Mouse (Mus musculus): Measurements from ENCODE around the gene Osbpl3. TPM values are rescaled to one million over a fixed set of nuclear protein-coding genes. Genes with fewer than 3 reads are reported as not detected.
A peak's percentile ranks its signal among the peaks of the same experiment; 100 is the strongest.

Gene Osbpl3
- total RNA-seq, 2 experiments from 2014 or later = 35.0 to 40.1 TPM

DNA sequence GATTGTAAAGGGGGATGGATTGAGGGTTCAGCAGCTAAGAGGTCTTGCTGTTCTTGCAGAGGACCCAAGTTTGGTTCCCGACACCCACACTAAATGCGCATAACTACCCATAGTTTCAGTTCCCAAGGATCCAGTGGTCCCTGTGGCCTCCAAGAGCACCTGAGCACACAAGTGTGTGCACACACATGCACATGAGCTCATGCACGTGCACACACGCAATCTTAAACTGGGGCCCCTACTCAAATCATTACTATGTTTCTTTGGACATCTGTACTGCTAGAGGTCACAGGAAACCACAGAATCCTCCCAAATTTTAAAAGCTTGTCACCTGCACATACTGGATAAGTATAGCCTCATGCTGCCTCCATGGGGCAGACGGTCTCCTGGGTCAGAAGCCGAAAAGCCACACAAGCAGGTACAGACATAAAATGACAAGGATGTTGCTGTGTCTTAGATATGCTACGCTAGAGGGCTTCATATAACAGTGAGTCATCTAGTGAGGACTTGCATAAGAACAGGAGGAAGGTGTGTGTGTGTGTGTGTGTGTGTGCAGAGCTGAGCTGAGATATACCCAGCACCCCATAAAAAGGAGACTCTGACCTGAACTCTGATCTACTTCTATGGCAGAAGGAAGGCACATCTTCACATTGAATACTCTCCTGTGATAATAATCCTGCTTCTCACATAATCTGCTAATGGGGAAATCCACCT is 139.1 kb downstream of the Osbpl3 start:
- intact Hi-C loops (cut with DNase I) = no loop called here
- no peak for DNase-seq (ENCODE audit: low spot score in 2 of 2)

GRCm38 (mm10) chr6:50314406-50315071 is 141.5 kb downstream of the Osbpl3 start:
- intact Hi-C loops (cut with DNase I) = no loop called here
- DNase-seq (ENCODE audit: low spot score in 2 of 2) = peak; percentile 63 to 95

- peak; percentile 74 to 86 for DNase-seq (ENCODE audit: low spot score in 2 of 2)
- intact Hi-C loops (cut with DNase I) = loop anchor here (2.0 kb wide), 1 partner anchor 214 kb away; no protein-coding TSS in a partner anchor
Observed at GRCm38 (mm10) chr6:50312647-50313046, 143.4 kb downstream of the Osbpl3 start.

DNA sequence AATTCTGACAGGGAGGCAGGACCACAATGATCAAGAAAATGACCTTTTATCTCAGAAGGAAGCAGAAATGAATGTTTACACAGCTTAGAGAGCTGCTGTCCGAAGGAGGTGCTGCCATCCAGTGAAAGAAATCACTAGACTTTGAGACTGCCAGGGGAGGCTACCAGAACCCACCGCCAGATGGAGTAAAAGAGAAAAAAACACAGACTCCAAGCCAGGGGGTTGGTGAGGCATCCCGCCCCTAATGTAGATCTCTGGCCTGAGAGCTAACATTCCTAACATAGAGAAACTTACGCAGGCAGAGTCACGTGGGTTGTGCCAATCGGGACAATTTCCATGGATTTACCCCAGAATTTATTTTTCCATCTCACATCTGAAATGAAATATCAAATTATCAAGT is 147.0 kb downstream of the Osbpl3 start:
- peak in 1 of 2 experiments; percentile 65 for DNase-seq (ENCODE audit: low spot score in 2 of 2)

GRCm38 (mm10) chr6:50306625-50307024 is 149.4 kb downstream of the Osbpl3 start:
- intact Hi-C loops (cut with DNase I) = loop anchor here (2.0 kb wide), 1 partner anchor 230 kb away; no protein-coding TSS in a partner anchor

More for the DNA sequence above, 147.0 kb downstream of the Osbpl3 start:
- intact Hi-C loops (cut with DNase I) = no loop called here

GRCm38 (mm10) chr6:50304949-50305491 is 151.0 kb downstream of the Osbpl3 start:
- intact Hi-C loops (cut with DNase I) = no loop called here
- DNase-seq (ENCODE audit: low spot score in 2 of 2) = peak; percentile 80 to 87

More at GRCm38 (mm10) chr6:50306625-50307024, 149.4 kb downstream of the Osbpl3 start:
- DNase-seq (ENCODE audit: low spot score in 2 of 2) = no peak

DNA sequence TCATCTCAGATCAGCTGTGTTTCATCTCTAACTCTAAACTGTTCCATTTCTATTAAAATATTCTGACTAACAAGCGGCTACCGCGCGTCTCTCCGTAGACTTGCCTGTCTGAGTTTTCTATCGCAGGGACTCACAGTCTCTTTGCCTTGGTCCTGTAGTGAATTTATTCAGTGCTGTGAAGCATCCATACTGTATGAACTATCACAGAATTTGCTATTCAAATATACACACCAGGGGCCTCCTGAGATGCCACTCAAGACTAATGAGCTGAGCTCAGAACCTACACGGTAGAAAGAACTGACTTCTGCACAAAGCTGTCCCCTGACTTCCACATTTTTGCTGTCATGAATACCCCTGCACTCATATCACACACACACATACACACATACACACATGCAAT is 154.9 kb downstream of the Osbpl3 start:
- DNase-seq (ENCODE audit: low spot score in 2 of 2) = no peak
- intact Hi-C loops (cut with DNase I) = no loop called here

DNA sequence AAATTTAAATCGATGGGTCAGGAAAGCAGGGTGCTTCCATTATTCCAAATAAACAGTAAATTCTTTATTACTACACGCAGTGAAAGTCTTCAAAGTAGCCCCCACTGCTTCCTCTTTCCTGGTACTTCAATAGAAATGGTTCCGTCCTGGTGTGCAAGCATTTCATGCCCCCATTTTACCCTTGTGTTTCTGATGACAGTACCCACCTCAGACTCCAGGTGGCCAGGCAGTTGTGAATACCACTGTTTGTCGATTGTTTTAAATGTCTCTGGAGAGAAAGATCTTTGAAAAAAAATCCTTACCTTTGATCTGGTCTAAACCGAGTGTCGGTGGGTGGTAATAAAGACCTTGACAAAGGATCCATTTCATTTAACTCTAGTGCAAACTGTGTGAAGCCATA is 155.4 kb downstream of the Osbpl3 start:
- DNase-seq (ENCODE audit: low spot score in 2 of 2) = no peak
- intact Hi-C loops (cut with DNase I) = no loop called here

GRCm38 (mm10) chr6:50299071-50299470 is 156.9 kb downstream of the Osbpl3 start:
- no peak for DNase-seq (ENCODE audit: low spot score in 2 of 2)
- intact Hi-C loops (cut with DNase I) = no loop called here

- DNase-seq (ENCODE audit: low spot score in 2 of 2) = no peak
- intact Hi-C loops (cut with DNase I) = no loop called here
Observed at GRCm38 (mm10) chr6:50297671-50298070, 158.3 kb downstream of the Osbpl3 start.

GRCm38 (mm10) chr6:50295136-50295535 is 160.9 kb downstream of the Osbpl3 start:
- intact Hi-C loops (cut with DNase I) = loop anchor here (2.0 kb wide), 2 partner anchors 182 to 776 kb away; no protein-coding TSS in a partner anchor
- no peak for DNase-seq (ENCODE audit: low spot score in 2 of 2)

GRCm38 (mm10) chr6:50294128-50294527 is 161.9 kb downstream of the Osbpl3 start:
- peak; percentile 84 to 91 for DNase-seq (ENCODE audit: low spot score in 2 of 2)
- intact Hi-C loops (cut with DNase I) = loop anchor here (2.0 to 5.0 kb wide), 3 partner anchors 181 to 775 kb away; no protein-coding TSS in a partner anchor

- intact Hi-C loops (cut with DNase I) = loop anchor here (5.0 kb wide), 1 partner anchor 369 kb away; no protein-coding TSS in a partner anchor
- no peak for DNase-seq (ENCODE audit: low spot score in 2 of 2)
Observed at GRCm38 (mm10) chr6:50291650-50292049, 164.4 kb downstream of the Osbpl3 start.

GRCm38 (mm10) chr6:50286881-50287280 is 169.1 kb downstream of the Osbpl3 start:
- intact Hi-C loops (cut with DNase I) = no loop called here
- DNase-seq (ENCODE audit: low spot score in 2 of 2) = no peak

DNA sequence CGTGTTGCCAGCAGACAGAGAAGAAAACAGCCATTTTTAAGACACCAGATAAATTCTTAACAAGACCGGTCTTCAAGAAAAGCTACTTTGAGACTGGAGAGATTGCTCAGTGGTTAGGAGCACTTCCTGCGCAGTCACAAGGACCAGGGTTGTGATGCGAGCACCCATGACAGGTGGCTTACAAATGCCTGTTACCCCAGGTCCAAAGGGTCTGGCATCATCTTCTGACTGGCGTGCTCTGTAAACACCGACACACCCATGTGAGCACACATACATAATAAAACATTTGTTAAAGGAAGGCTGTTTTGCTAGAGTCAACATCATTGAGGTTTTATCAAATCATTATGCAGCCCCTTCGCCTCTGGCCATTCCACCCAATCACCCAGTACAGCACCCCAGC is 176.4 kb downstream of the Osbpl3 start:
- intact Hi-C loops (cut with DNase I) = no loop called here
- DNase-seq (ENCODE audit: low spot score in 2 of 2) = no peak

DNA sequence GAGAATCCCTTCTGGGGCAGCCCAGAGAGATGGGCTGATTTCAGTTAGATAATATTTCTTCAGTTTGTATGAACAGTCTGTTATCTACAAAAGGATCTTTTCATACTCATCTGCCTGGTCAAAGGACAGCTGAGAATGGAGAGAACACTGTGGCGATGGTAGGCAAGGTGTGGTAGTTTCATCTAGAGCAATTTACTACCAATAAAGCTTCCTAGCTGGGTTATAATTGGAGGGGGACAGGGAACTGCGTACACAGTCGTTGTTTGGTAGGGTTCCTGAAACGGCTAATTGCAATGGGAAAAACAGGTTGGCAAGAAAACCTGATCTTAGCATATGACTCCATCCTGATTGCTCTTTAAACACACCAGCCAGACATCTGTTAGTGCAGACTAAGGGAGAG is 182.1 kb downstream of the Osbpl3 start:
- no peak for DNase-seq (ENCODE audit: low spot score in 2 of 2)
- intact Hi-C loops (cut with DNase I) = no loop called here

DNA sequence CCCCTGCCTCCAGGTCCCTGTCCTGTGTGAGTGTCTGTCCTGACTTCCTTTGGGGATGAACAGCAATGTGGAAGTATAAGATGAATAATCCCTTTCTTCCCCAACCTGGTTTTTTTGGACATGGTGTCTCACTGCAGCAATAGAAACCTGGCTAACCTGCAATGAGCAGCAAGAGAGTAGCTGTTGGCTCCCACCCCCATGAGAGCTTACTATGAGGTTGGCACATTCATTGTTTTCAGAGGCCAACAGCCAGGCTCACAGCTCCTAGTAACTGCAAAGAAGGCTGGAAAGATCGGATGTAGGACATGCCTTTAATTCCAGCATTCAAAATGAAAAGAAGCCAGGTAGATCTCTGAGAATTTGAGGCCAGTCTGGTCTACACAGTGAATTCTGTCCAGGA is 182.6 kb downstream of the Osbpl3 start:
- intact Hi-C loops (cut with DNase I) = no loop called here
- no peak for DNase-seq (ENCODE audit: low spot score in 2 of 2)

DNA sequence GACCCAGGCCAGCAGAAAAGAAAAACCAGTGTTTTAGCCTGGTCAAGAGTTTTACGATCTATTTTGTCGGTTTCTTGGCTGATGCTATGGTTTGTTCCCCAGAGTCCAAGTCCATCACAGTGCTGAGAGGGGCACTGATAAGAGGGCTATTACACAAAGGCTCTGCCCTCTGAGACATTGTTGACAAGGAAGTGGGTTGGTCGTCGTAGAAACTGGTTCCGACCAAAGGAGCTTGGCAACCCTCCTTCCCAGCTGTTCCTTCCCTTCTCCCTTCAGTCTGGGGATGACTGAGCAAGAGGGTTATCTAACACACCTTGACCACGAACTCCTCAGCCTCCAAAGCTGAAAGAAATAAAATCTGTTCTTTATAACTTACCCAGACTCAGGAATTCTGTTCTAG is 192.3 kb downstream of the Osbpl3 start, which contains the start of gene Gsdme:
TSS of gene Gsdme (minus strand) at position 193 of the 400 bp plus-strand sequence.
- DNase-seq (ENCODE audit: low spot score in 2 of 2) = no peak
- intact Hi-C loops (cut with DNase I) = no loop called here

DNA sequence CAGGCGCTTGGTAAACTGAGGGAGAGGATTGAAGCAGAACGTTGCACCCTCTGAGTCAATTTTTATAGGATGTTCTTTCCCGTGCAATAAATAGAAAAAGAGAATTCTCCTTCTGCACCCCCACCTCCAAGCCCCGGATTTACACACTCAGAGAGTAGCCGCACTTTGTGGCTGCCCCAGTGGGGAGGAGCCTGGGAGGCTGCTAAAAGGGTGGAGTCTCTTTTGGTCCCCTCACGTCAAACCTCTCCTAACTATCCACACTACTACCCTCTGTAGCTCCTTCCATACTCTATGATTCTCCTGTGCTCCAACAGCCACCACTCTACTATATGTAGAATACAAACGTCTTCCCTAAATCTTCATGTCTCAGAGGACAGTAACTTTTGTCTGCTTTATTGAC is 193.7 kb downstream of the Osbpl3 start:
- no peak for DNase-seq (ENCODE audit: low spot score in 2 of 2)
- intact Hi-C loops (cut with DNase I) = no loop called here

GRCm38 (mm10) chr6:50261922-50262261 is 194.1 kb downstream of the Osbpl3 start:
- DNase-seq (ENCODE audit: low spot score in 2 of 2) = no peak
- intact Hi-C loops (cut with DNase I) = no loop called here
